Mouse (Mus musculus) c-Kit-positive CD71-negative TER-119-negative erythroid progenitor cells, embryonic 14.5 days (primary cell): ENCODE measurements around the gene Col13a1.

Experiments
- DNase-seq: peaks from one replicate; pipeline ENCODE4 v3.0.0-alpha.2; 2013; ENCODE audit warnings: low read depth

Col13a1 gene

DNA sequence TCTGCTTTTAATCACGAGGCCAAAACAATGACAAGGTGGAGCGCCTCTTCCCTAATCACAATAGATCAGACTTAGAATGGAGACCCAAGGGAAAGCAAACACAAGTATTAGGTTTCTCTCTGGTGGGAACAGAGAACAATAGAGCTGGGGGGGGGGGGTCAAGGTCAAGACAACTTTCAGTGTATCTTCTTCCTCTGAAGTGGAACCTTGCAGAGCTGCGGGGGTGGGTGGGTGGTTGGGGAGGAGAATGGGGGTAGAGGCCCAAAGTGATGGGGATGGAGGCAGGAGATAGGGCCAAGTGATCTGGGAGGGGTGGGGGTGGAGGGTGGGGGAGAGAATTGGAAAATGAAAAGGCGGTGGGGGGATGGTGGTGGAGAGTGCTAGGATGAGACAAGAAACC is 149.9 kb downstream of the Col13a1 start:
- no peak for DNase-seq

DNA sequence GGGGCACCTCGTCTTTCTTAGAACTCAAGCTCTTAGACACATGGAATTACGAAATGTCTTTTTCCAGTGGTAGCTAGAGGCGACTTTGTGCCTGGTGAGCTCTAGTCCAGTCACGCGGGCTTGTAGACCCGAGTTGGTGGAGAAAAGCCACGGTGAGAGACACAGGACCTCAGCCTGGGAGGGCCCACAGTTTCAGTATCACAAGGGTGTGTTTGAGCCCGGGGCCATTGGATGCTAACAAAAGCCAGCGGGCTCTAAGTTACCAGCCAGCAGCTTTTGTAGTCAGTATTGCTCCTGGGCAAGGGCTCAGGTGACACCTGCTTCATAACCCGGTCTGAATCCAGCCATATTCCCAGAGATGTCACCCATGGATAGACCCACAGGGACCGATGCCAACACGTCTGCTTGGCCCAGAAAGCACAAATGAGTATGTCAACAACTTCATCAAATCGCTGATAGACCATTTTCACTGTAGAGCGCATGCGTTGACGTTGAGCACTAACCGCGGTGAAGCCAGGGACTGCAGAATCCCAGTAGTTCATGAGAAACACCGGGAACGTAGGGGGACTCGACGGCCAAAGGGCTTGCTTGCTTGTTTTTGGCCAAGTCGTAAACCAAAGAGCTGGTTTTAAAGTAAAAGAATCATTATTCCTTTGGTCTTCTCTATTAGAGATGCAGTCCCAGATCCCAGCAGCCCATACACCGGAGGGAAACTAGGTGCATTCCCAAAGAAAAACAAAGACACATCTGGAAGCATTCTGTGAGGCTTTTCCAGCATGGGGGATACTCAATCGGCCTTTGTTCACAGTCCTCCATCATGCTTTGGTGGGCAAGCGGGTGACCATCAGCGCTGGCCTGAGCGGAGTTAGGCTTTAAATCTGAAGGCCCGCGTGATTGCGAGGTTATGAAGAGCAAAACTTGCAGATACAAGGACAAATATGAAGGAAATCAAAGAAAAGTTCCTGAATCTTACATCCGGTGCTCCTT is 150.7 kb downstream of the Col13a1 start:
- no peak for DNase-seq

DNA sequence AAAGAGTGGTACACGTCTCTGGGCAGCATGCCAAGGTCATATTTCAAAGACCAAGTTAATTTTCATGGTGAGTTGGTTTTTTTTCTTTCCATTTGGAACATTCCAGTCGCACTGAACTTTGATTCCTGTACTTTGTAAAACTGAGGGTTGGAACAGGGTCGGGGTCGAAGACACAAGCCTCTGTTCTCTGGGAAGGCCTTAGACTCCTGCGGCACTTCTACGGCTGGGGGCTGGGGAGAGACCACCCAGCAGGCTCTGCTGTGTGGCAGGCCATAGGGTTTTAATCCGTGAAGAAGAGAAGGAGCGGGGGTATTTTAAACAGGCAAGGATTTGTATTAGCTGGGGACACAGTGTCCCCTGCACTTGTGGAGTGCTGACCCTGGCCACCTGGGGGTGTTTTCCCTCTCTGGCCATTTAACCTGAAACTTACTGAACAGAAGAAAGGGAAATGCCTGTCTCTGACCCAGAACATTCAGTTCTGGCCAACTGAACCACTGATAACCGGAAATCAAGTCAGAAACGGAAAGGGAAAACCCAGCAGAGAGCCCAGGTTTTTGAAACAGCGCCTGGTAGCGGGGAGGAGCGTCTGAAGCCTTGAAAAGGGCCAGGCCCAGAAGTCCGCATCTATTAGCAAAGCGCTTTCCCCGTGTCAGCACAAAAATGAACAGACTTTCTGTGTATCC is 152.0 kb downstream of the Col13a1 start:
- DNase-seq, result no peak

DNA sequence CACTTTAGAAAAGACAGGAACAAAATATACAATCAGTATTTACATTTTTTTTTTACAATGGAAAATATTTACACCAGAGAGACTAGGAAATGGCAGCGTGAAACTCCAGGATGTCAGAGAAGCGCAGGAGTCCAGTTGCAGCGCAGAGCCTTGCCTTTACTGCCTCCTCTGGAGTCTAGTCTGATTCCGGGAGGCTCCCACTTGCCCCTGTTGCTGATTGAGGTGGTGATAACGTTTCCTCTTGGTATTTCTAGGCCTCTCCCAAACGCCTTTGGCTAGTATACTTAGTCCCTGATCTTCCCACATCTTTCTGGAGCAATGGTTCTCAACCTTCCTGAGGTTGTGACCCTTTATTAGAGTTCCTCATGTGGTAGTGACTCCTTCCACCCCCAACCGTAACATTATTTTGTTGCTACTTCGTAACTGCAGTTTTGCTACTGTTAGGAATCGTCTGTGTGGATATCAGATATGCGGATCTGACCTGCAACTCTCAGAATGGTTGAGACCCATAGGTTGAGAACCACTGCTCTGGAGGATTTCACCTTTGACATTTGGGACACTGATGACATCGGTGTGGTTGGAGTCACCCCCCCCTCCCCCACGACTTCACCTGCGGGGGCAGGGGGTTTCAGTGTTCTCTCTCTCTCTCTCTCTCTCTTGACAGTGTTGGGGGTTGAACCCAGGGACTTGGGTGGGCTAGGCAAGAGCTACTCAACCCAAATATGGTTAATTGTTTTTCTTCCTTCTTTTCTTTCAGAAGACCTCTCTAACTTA is 152.7 kb downstream of the Col13a1 start:
- DNase-seq, result no peak

DNA sequence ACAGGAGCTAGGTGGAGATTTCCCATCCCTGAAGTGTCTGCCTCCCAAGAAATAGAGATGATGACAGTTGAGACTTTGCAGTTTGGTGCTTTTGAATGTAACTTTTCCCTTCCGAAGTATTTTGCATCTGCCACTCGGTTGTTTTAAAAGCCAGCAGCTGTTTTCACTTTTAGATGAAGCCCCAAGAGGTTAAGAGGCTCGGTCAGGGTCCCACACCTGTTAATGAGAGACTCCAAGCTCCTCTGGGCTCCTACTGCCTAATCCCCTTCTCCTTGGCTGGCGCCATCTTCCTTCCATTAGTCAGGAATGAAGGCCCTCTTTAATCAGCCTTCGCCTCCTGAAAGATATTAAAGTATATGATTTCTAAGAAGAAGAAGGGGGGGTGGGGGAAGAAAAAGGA is 153.4 kb downstream of the Col13a1 start:
- no peak for DNase-seq

DNA sequence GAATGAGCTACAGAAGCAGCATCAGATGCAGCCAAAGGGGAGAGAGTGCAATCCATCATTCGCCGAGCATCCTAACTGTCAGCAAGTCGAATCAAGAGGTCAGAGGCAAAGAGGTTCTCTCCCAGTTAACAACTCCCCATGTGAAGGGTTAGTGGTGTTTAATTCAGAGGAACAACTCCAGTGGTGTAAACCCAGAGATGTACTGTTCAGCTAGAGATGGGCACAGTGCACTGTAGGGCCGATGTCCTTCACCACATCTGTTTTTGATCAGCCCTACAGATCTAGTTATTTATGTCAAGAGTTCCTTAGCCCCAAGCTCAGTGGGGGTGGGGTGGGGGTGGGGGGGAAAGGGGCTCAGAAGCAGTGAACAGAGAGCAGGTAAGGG is 155.2 kb downstream of the Col13a1 start:
- no peak for DNase-seq

DNA sequence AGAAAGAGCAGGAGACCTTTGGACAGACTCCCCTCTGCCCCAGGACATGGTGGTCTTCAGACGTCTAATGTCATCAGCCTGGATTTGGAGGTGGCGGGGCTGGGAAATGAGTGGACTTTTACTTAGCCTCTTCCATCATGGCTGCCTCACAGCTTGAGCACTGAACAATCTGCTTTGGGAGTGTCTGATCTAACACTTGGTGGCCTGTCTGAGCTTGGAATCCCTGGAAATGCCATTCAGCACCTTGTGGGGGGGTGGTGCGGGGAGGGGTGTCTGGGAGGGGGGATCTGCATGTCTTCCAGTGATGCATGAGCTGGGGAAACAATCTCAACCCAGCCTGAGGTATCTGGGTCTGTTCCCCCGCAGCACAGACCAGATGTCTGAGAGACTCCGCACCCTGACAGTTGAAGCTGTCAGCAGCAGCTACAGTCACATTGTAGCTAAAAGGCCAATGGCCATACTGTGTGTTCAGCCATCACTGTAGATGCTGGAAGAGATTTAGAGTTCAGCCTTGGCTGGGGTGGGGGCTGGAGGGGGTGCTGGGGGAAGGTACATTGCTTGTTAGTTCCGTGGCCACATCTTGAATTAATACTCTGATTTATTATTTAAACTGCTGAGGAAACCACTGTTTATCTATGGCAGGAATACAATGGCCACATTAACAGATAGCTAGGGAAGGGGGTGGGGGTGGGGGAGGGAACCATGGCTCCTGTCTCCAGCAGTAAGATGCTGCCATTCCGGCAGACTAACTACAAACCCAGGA is 155.8 kb downstream of the Col13a1 start:
- no peak for DNase-seq

DNA sequence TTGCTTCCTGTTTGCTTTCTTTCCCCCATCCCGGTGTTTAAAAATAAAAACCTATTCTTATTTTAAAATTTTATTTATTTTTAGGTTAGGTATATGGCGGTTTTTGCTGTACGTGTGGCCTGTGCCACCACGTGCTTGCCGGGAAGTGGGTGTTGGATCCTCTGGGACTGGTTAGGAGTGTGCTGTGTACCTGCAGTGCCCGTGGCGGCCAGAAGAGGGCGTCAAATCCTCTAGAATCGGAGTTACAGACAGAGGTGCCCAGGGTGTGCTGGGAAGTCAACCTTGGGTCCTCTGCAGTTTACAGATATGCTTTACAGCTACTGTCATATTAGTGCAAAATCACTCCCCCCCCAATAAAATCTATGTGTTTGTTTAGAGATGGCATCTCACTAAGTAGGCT is 158.9 kb downstream of the Col13a1 start:
- DNase-seq, result no peak

DNA sequence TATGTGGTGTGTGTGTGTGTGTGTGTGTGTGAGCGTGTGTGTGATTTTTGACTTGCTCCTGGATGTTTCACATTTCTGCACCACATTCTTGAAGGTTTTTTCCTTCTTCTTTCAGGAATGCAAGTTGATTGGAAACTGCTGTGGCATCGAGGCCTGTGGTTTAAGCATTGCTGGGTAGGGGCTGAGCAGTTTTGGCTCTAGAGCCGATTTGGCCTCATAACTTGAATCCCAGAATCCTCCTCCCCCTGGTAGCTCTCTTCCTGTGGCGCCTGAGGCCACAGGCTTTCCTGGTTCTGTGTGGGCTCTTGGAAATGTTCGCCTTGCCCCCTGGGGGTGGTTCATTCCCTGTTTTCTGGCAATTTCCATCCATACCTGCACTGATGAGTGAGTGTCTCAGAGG is 166.9 kb downstream of the Col13a1 start:
- no peak for DNase-seq

DNA sequence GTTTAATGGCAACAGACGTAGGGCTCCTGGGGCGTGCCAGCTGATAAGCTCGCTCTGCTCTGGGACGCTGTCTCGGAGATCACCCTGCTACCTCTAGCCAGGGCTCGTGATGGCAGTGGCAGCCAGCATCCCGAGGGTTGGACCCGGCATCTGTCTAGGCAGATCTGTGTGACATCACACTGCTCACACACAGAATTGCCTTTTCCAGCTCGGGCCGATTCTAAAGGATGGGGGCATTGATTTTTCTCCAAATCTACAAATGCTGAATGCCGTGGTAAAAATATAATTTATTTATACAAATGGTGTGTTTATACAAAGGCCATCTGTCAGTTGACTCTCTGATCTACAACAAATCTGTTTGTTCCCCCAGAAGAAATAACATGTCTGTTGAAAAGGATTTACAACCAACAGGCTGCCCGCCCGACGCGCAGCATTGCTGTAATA is 180.8 kb downstream of the Col13a1 start:
- DNase-seq, result no peak

DNA sequence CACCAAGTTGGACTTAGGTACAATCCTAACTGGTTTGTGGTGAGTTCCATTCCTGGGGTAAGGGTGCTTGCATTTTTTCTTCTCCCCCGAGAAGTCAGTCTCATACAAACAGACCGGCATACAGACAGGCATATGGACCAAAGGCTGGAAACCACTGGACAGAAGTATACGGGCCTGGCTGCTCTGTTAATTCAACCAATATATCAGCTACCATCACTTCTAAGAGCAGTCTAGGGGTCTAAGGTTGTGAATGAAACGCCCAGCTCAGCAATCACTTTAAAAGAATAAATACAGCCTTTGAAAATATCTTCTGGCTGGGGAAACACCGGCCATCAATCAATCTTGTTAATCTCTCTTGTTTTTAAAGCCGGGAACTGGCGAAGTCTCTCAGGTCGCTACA is 183.4 kb downstream of the Col13a1 start:
- DNase-seq, result no peak

DNA sequence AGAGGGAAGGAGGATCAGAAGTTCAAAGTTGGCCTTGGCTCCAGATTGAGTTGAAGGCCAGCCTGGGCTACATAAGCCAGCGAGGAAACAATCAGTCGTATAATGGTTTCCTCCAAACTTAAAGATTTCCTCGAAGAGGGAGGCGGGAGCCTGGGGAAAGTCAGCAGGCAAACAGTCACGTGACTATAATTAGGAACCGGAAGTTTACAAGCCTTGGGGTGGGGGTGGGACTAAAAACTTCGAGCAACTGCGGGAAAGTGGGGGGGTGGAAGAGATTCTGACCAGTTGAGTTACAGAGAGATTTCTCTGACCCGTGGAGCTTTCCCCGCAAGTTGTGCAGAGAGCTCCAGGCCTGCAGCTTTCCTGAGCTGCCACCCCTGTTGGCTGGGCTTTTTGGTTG is 183.9 kb downstream of the Col13a1 start:
- no peak for DNase-seq

DNA sequence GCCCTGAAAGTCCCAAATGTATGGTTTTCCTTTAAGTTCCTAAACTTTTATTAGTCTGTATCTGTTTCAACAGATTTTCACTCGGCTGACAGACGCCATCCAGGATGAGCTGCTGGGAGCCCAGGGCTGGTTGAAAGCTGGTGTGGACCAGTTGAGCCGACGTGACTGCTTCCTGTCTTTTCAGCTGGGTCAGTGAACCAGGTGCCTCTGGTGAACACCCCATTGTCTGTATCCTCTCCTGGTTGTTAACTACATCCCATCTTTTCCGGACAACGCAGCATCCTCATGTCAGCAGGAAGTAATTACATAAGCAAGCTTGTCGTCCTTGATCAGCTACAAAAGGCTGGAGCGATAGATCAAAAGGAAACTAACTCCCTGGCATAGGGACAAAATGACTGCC is 185.9 kb downstream of the Col13a1 start:
- DNase-seq, result no peak

DNA sequence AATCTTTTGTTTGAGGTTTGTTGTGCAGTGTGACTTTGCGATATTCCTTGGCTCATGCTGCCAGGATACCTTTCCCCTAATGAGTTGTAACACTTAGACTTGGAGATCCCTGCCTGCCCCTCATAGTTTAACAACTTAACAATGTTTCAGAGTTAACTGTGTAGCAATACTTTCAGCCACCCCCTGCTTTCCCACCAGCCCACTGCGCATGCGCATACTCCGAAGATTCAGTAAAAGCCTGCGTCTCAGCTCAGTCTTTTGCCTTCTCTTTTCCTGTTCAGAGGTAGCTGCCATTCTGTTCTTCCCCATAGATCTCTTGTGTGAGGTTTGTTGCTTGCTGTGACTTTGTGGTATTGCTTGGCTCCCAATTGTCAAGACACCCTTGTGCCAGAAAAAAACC is 190.4 kb downstream of the Col13a1 start:
- no peak for DNase-seq
